Mouse (Mus musculus) heart, embryonic 14.5 days (tissue): ENCODE data around the gene Itfg1. TPM values are rescaled to one million over a fixed set of nuclear protein-coding genes. Genes with fewer than 3 reads are reported as not detected.
"Not testable (repeated sequence)": the region's sequence is repeated elsewhere in the genome, so short reads cannot be mapped to it uniquely, and the experiment has no call there.

ENCODE experiments used
- ATAC-seq: fragments of 200-750 bp; cut with Nextera tagmentation; 2 replicates; pipeline ENCODE4 v1.8.0; 2017; ENCODE audit warnings: low read depth, moderate TSS enrichment; ENCODE audit not compliant: insufficient number of reproducible peaks, insufficient read depth, low FRiP score
- H3K27ac ChIP-seq, 2 experiments: fragments of 200-500 bp in 1 of 2; fragments of 300-500 bp in 1 of 2; sonication (generic) in 1 of 2; replicated peaks in 1 of 2; 2 replicates each; pipeline ENCODE4 v1.5.1; 2012 to 2014; ENCODE audit warnings: low read depth in 2 of 2, low read length in 2 of 2, control low read depth in 1 of 2, mild to moderate bottlenecking in 1 of 2, mixed read lengths in 1 of 2; ENCODE audit not compliant: control insufficient read depth in 1 of 2, insufficient read depth in 1 of 2
- H3K27me3 ChIP-seq: fragments of 300-500 bp; sonication (generic); 2 replicates; pipeline ENCODE4 v1.6.1; 2014; ENCODE audit warnings: mild to moderate bottlenecking, low read length, control low read depth; ENCODE audit not compliant: control insufficient read depth, insufficient read depth
- H3K36me3 ChIP-seq: fragments of 300-500 bp; sonication (generic); 2 replicates; pipeline ENCODE4 v1.6.1; 2014; ENCODE audit warnings: mild to moderate bottlenecking, control low read depth, low read length, mixed read lengths; ENCODE audit not compliant: control insufficient read depth, insufficient read depth
- H3K4me1 ChIP-seq, 2 experiments: fragments of 200-500 bp in 1 of 2; fragments of 300-500 bp in 1 of 2; sonication (generic) in 1 of 2; 2 replicates each; pipeline ENCODE4 v1.6.1; 2012 to 2014; ENCODE audit warnings: low read length in 2 of 2, control low read depth in 1 of 2, mixed read lengths in 1 of 2; ENCODE audit not compliant: control insufficient read depth in 2 of 2, insufficient read depth in 2 of 2
- H3K4me2 ChIP-seq: fragments of 300-500 bp; sonication (generic); 2 replicates; pipeline ENCODE4 v1.6.1; 2014; ENCODE audit warnings: mild to moderate bottlenecking, low read length
- H3K4me3 ChIP-seq, 2 experiments: fragments of 200-500 bp in 1 of 2; fragments of 300-500 bp in 1 of 2; sonication (generic) in 1 of 2; 2 replicates each; pipeline ENCODE4 v1.5.1; 2012 to 2014; ENCODE audit warnings: low read length in 2 of 2, mild to moderate bottlenecking in 2 of 2, control low read depth in 1 of 2, low read depth in 1 of 2, moderate library complexity in 1 of 2; ENCODE audit not compliant: control insufficient read depth in 1 of 2, insufficient read depth in 1 of 2
- H3K9ac ChIP-seq: fragments of 300-500 bp; sonication (generic); 2 replicates; pipeline ENCODE4 v1.6.1; 2014; ENCODE audit warnings: mild to moderate bottlenecking, low read length
- H3K9me3 ChIP-seq: fragments of 300-500 bp; sonication (generic); 2 replicates; pipeline ENCODE4 v1.6.1; 2016; ENCODE audit warnings: low read length, control low read depth; ENCODE audit not compliant: control insufficient read depth
- WGBS: fragments of 180-500 bp; shearing (Covaris S2); extraction: QIAGEN DNeasy Blood & Tissue Kit; methylation state at CpG from one replicate; pipeline ENCODE4 v1.1.7; 2014; 5-methylcytosine and 5-hydroxymethylcytosine counted together
- polyA plus RNA-seq: library from polyadenylated mRNA; unstranded; fragments of >200 nt; fragmentation: Nextera tagmentation; extraction: Ambion mirVana; gene quantifications from 2 replicates; pipeline ENCODE4 v1.2.1, GENCODE M21; 2014

The Itfg1 gene
- polyA plus RNA-seq, 1 experiment from 2014 or later = 90.1 TPM

GRCm38 (mm10) chr8:85857227-85857896 is 16.6 kb upstream of the Itfg1 start:
- not testable (repeated sequence) for H3K27me3 ChIP-seq, H3K4me1 ChIP-seq, ATAC-seq, H3K9me3 ChIP-seq, H3K9ac ChIP-seq, H3K27ac ChIP-seq, H3K4me3 ChIP-seq, H3K4me2 ChIP-seq, H3K36me3 ChIP-seq
- 52% methylated on average over 11 of the region's 11 CpGs for WGBS

- Histone ChIP-seq H3K9me3 (no peaks in the 10 kb centered on the region), H3K27ac (no peak overlapping the region), H3K36me3 (0 out of 2 replicates have a peak, but pooled peaks cover 6% of the 10 kb centered on the region), H3K9ac (no peak overlapping the region), H3K27me3 (no peaks in the 10 kb centered on the region), H3K4me1 (no peaks in the 10 kb centered on the region), H3K4me3 (no peak overlapping the region), H3K4me2 (no peak overlapping the region)
- WGBS = 89% methylated on average over 19 of the region's 19 CpGs
- ATAC-seq = no peak
These were observed 13.8 kb upstream of the Itfg1 start for GRCm38 (mm10) chr8:85854220-85855123.

DNA sequence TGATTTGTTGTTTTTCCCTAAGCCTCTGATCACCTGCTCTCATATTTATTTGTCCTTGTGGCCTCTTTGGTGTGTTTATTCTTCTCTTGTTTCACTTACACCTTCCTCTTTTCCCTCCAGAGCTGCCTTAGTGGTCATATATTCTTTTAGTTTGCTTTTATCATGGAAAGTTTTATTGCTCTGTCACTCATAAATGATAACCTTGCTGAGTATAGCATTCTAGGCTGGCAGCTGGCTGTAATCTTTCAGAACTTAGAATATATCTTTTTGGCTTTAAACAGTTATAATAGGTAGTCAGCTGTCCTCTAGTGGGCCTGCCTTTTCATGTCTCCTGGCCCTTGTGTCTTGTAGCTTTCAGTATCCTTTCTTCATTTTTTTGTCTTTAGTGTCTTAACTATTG is 5.2 kb upstream of the Itfg1 start:
- H3K9me3 ChIP-seq = no peaks in the 10 kb centered on the region
- no peak for ATAC-seq
- H3K4me2 ChIP-seq = no peak overlapping the region
- H3K36me3 ChIP-seq = no peaks in the 10 kb centered on the region
- no peak overlapping the region for H3K9ac ChIP-seq
- H3K4me1 ChIP-seq = peaks cover 0 to 9% of the 10 kb centered on the region in 2 experiments; a peak in 2 of 4 replicates
- H3K27ac ChIP-seq = no peak overlapping the region
- no peaks in the 10 kb centered on the region for H3K27me3 ChIP-seq
- no peak overlapping the region for H3K4me3 ChIP-seq

DNA sequence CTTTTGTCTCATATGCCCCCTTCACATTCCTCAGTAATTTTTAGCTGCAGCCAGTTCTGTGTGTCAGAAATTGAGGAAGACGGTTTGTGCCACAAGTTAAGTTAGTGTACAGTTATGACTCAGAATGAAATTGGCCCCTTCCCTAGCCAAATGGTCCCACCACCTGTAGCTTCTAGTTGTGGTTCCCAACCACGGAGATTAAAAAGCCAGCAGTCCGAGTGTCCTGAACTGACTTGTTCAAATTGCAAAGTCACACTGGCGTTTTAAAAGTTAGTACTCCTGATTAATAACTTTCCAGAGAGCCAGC is 721 bp upstream of the Itfg1 start:
- peak overlapping the region; percentile 86 for H3K4me2 ChIP-seq
- no peak for ATAC-seq
- no peaks in the 10 kb centered on the region for H3K27me3 ChIP-seq
- H3K9ac ChIP-seq = peak overlapping the region; percentile 91
- peak overlapping the region; percentile 70 to 87 for H3K4me3 ChIP-seq
- peaks cover 0 to 19% of the 10 kb centered on the region in 2 experiments; a peak in 2 of 4 replicates for H3K4me1 ChIP-seq
- peak overlapping the region; percentile 95 to 99 for H3K27ac ChIP-seq
- no peaks in the 10 kb centered on the region for H3K9me3 ChIP-seq
- H3K36me3 ChIP-seq = peaks cover 16% of the 10 kb centered on the region
- WGBS = 6% methylated on average over 4 of the region's 4 CpGs

GRCm38 (mm10) chr8:85839916-85840656 is 635 bp downstream of the Itfg1 start:
- peak overlapping the region; percentile 91 for H3K9ac ChIP-seq
- no peak for ATAC-seq
- H3K4me1 ChIP-seq = peaks cover 0 to 19% of the 10 kb centered on the region in 2 experiments; a peak in 2 of 4 replicates
- H3K4me2 ChIP-seq = peak overlapping the region; percentile 86
- no peaks in the 10 kb centered on the region for H3K9me3 ChIP-seq
- peak overlapping the region; percentile 70 to 87 for H3K4me3 ChIP-seq
- H3K36me3 ChIP-seq = peaks cover 27% of the 10 kb centered on the region
- peak overlapping the region; percentile 95 to 99 for H3K27ac ChIP-seq
- WGBS = 1% methylated on average over 21 of the region's 21 CpGs
- no peaks in the 10 kb centered on the region for H3K27me3 ChIP-seq

GRCm38 (mm10) chr8:85813621-85814020 is 27.1 kb downstream of the Itfg1 start:
- no peak overlapping the region for H3K27ac ChIP-seq
- no peak overlapping the region for H3K4me3 ChIP-seq
- H3K9ac ChIP-seq = no peak overlapping the region
- H3K36me3 ChIP-seq = peaks cover 14% of the 10 kb centered on the region
- H3K27me3 ChIP-seq = no peaks in the 10 kb centered on the region
- H3K4me2 ChIP-seq = no peak overlapping the region
- H3K9me3 ChIP-seq = no peaks in the 10 kb centered on the region
- H3K4me1 ChIP-seq = no peaks in the 10 kb centered on the region
- ATAC-seq = no peak

GRCm38 (mm10) chr8:85801408-85801807 is 39.3 kb downstream of the Itfg1 start:
- Histone ChIP-seq H3K9ac (no peak overlapping the region), H3K9me3 (no peaks in the 10 kb centered on the region), H3K27me3 (no peaks in the 10 kb centered on the region), H3K36me3 (peaks cover 17% of the 10 kb centered on the region), H3K4me1 (no peaks in the 10 kb centered on the region), H3K27ac (no peak overlapping the region), H3K4me2 (no peak overlapping the region), H3K4me3 (no peak overlapping the region)
- 76% methylated on average over 1 of the region's 1 CpGs for whole genome bisulfite sequencing
- no peak for ATAC-seq
